Mouse (Mus musculus) liver, embryonic 14.5 days (tissue): ENCODE data around the gene Sf3a2.
"Not testable (repeated sequence)": the region's sequence is repeated elsewhere in the genome, so short reads cannot be mapped to it uniquely, and the experiment has no call there.

Experiments used
- CTCF ChIP-seq: IDR thresholded peaks from 2 replicates; pipeline ENCODE4 v1.5.1; 2016; ENCODE audit warnings: antibody characterized with exemption, low read depth, control low read depth
- EP300 ChIP-seq: IDR thresholded peaks from 2 replicates; pipeline ENCODE4 v1.6.1; 2016; ENCODE audit warnings: antibody characterized with exemption, low read depth

DNA sequence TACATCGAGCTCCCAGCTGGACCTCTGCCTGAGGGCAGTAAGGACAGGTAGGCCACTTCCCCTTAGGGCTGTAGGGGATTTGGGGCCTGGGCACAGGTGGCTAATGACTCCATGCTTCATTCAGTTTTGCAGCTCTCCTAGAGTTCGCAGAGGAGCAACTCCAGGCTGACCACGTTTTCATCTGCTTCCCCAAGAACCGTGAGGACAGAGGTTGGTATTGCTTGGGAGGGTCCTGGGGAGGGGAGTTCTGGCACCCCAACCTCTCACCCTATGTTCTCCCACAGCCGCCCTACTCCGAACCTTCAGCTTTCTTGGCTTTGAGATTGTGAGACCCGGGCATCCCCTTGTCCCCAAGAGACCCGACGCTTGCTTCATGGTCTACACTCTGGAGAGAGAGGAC is 30.6 kb downstream of the Sf3a2 start:
- TF ChIP-seq CTCF, EP300: not testable (repeated sequence)
